Mouse (Mus musculus) 3134 (cell line): ENCODE results near the gene Bsg.
"Not testable (repeated sequence)": the region's sequence is repeated elsewhere in the genome, so short reads cannot be mapped to it uniquely, and the experiment has no call there.

Experiments used
- DNase-seq: peaks from one replicate; pipeline ENCODE4 v3.0.0-alpha.2; 2011; ENCODE audit warnings: low spot score; ENCODE audit not compliant: insufficient read length; ENCODE audit errors: extremely low read depth

Gene Bsg

GRCm38 (mm10) chr10:79728323-79729249 is 24.3 kb downstream of the Bsg start:
- no peak for DNase-seq

GRCm38 (mm10) chr10:79729357-79729965 is 25.2 kb downstream of the Bsg start:
- no peak for DNase-seq

GRCm38 (mm10) chr10:79732500-79732899 is 28.2 kb downstream of the Bsg start:
- DNase-seq: no peak

GRCm38 (mm10) chr10:79733847-79734246 is 29.6 kb downstream of the Bsg start:
- no peak for DNase-seq

- no peak for DNase-seq
Measured at GRCm38 (mm10) chr10:79735361-79735760, 31.1 kb downstream of the Bsg start.

GRCm38 (mm10) chr10:79736706-79737105 is 32.4 kb downstream of the Bsg start:
- no peak for DNase-seq

DNA sequence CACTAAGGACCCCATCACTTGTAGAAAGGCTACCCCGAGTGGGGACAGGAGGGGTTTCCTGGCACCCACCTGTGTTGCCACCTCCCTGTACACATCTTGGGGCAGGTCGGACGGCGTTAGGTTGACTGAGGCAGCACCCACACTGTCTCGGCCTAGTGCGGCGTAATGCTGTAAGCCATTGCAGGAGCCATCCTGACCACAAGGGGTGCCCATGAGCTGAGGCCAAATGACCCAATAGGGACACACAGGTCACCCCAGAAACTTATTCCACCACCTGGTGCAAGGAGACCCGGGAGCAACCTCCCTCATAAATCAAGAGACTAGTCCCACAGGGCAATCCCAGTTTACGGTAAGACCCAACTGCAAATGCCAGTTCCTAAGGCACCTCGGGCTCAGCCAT is 34.0 kb downstream of the Bsg start:
- DNase-seq: no peak

- no peak for DNase-seq
Measured at GRCm38 (mm10) chr10:79739234-79739633, 34.9 kb downstream of the Bsg start.

DNA sequence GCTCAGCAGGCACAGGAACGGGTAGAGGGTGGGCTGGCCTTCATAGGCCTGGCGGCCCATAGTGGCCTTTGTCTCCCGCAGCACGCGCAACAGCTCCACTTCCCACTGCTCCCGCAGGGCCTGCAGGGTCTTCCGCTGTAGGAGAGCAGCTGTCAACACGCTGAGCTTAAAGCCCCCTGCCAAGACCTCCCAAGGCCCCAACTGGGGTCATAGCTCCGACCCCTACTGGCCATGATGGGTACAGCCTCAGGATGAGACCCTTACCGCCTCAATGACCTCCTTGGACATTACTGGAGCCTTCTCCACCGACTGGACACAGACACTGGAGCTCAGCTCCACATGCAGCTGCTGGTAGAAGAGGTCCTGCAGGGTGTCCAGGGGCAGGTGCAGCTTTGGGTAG is 36.6 kb downstream of the Bsg start:
- no peak for DNase-seq

DNA sequence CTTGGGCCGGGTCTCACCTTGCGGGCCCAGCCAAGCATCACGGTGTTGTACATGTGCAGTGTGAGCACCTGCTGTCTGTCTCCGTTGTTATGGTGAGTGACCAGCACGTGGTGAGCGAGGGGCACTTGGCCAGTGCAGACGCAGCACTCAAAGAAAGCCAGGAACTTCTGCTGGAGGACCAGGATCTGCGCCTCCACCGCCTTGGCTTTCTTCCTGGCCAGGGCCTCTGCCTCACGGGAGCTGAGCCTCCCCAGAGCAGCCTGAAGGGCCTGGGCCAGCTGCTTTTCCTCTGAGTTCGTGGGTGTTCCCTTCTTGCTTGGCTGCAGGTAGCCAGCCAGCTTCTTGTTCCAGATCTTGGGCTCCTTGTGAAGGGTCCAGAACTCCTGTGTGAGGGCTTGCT is 38.9 kb downstream of the Bsg start:
- no peak for DNase-seq

DNA sequence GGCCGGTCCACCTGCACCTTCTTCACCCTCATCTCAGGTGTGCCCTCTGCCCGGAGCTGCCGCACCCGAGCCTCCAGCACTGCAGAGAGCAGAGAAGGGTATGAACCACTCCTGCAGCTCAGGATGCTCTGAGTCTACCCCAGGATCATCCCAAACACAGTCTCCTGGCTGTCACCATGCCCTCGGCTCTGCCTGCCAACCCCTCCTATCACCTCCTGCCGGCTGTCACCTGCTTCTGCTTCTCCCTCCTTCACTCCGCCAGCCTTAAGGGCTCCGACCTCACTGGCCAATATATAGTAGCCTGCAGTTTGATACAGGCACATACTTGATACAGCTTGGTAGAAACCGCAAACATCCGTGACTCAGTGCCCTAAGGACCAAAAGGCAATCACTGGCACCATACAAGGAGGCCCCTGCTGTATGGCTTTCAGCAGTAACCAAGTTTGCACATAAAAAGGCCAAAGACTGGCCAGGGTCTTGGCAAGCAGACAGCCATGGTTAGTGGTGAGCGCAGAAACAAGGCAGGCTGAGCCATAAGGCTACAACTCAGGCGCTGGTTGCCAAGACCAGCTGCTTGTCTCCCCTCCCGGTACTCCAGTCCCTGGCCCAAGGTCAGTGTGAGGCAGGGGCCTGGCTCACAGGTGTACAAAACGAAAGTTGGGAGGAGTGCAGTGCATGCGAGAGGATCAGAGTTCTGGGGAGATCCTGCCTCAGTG is 39.5 kb downstream of the Bsg start:
- no peak for DNase-seq

- DNase-seq: no peak
Measured at GRCm38 (mm10) chr10:79745411-79745810, 41.1 kb downstream of the Bsg start.

GRCm38 (mm10) chr10:79745898-79746773 is 41.8 kb downstream of the Bsg start, which contains the start of gene Polrmt:
Polrmt (minus strand) TSS chr10:79746581.
- peak; percentile 97 for DNase-seq

DNA sequence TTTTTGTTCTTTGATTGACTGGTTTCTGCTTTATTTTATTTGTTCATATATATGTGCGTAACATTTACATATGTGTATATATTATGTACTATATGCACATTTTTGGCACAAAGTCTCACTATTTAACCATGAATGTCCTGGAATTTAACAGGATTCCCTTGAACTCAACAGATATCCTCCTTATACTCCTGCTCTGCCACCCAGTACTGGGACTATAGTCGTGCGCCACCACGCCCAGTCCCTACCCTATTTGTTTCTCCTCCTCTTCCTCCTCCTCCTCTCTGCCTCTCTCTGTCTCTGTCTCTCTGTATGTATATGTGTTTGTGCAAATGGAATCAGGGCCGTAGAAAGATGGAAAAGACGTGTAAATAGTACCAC is 42.5 kb downstream of the Bsg start:
- DNase-seq: no peak

DNA sequence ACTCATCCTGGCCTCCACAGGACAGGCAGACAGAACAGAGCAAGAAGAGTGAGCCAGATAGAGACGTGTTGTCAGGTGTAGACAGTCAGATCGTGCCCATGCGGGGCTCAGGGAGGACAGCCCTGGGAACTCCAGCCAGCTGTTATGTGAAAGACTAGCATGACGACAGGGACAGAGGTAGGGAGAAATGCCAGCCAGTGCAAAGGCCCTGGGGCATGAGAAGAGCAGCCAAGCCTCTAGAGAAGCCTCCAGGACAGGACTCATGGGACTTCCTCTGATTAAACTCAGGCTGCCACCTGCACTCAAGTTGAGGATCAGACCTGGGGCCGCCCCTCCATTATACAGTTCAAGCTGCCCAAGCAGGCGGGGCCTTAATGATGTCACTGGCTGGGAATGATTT is 44.2 kb downstream of the Bsg start:
- no peak for DNase-seq

DNA sequence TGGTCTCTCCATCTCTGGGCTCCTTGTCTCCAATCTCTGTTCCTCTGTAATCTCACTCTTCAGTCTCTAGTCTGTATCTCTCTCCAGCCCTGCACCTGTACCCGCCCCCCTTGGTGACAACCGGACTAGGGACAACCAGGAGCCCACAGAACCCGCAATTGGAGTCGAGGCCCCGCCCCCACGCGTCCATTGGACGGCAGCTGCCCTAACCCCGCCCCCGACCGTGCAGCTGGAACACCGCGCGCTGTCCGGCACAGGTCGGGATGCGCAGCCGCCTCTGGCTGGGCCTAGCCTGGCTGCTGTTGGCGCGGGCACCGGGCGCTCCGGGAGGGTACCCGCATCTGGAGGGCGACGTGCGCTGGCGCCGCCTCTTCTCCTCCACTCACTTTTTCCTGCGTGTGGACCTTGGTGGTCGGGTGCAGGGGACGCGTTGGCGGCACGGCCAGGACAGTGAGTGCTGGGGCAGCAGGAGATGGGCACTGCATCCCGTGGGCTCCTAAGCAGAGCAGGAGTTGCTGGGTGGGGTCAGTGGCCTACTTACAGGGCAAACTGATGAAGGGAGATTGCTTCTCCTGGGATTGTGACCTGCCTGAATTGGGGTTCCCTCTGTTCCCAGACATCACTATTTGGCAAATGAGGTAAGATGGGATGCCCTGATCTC is 50.7 kb downstream of the Bsg start, which contains the start of gene Fgf22:
Fgf22 (plus strand) TSS at position 221 of the 661 bp plus-strand sequence.
- no peak for DNase-seq

DNA sequence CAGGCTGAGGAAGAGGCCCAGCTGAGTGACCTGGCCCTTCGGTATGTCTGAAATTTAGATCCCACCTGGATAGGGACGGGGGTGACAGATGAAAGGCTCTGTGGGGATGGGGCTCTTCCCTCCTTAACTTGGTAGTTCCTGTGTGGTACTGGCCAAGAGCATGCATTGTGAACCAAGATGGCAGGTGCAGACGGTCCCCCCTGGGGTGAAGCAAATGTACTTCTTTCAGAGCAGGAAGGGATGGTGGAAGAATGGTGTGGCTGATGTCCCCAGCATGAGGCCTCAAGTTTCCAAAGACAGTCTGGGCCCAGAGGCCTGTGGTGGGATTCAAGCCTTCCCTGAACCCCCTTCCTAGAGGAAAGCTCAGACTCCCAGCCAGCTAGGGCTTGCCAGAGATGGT is 51.6 kb downstream of the Bsg start:
- DNase-seq: no peak

GRCm38 (mm10) chr10:79756660-79757059 is 52.4 kb downstream of the Bsg start:
- DNase-seq: no peak

DNA sequence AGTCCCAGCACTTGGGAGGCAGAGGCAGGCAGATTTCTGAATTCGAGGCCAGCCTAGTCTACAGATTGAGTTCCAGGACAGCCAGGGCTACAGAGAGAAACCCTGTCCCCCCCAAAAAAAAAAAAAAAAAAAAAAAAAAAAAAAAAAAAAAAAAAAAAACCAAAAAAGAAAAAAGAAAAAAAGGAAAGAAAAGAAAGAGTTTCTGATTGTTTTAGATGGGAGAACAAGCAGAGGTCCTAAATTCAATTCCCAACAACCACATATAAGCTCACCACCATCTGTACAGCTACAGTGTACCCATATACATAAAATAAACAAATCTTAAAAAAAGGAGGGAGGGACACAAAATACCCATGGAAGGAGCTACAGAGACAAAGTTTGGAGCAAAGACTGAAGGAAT is 55.4 kb downstream of the Bsg start:
- DNase-seq: not testable (repeated sequence)

DNA sequence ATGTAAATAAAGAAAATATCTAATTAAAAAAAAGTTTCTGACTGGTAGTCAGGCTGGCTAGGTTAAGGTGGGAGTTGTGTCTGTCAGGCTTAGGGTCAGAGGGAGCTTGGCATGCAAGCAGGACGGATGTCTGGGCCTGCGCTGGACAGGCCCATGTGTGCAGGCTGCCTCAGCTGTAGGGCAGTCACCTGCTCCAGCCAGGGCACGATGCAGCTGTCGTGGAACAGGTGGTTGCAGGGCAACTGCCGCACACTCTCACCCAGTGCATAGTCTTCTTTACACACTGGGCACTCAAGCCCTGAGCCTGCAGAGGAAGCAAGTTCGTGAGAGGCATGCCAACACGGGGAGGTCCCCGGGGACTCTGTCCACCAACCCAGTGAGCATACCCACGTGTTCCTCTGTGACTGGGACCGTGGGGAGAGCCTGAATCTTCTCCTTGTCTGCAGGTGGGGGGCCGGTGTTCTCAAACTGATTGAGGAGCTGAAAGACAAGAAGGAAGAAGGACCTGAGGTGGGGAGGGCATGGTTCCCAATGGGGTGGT is 56.4 kb downstream of the Bsg start:
- DNase-seq: no peak
